Mouse (Mus musculus) bone marrow macrophage, adult 2 months (primary cell): Measurements from ENCODE around the gene Ngfr. TPM values are rescaled to one million over a fixed set of nuclear protein-coding genes. Genes with fewer than 3 reads are reported as not detected.

ENCODE experiments used
- H3K27ac ChIP-seq: 2 replicates; pipeline ENCODE4 v1.5.1; 2012; ENCODE audit warnings: low read depth, low read length; ENCODE audit not compliant: insufficient read depth
- H3K4me1 ChIP-seq: 2 replicates; pipeline ENCODE4 v1.6.1; 2012; ENCODE audit warnings: low read length; ENCODE audit not compliant: control insufficient read depth, insufficient read depth
- H3K4me3 ChIP-seq: 2 replicates; pipeline ENCODE4 v1.5.1; 2012; ENCODE audit warnings: mild to moderate bottlenecking, low read length, moderate library complexity; ENCODE audit not compliant: insufficient read depth
- CTCF ChIP-seq: IDR thresholded peaks from 2 replicates; pipeline ENCODE4 v1.5.1; 2012; ENCODE audit warnings: low read depth, mild to moderate bottlenecking, low read length, moderate library complexity
- POLR2A ChIP-seq: IDR thresholded peaks from 2 replicates; pipeline ENCODE4 v1.6.1; 2012; ENCODE audit warnings: mild to moderate bottlenecking, low read depth, low read length, borderline replicate concordance
- polyA plus RNA-seq: library from polyadenylated mRNA; stranded (reverse); fragments of >200 nt; gene quantifications from 2 replicates; pipeline ENCODE4 v1.2.4, GENCODE M21; 2012; ENCODE audit not compliant: missing spikeins, insufficient read depth, insufficient read length

Ngfr gene
- polyA plus RNA-seq, 1 experiment: not detected

- no peak overlapping the region for H3K4me3 ChIP-seq
- no peaks in the 10 kb centered on the region; the same call in 1 of the 2 replicates for H3K4me1 ChIP-seq
- no peak overlapping the region for H3K27ac ChIP-seq
- TF ChIP-seq CTCF (no peak), POLR2A (no peak)
Measured at GRCm38 (mm10) chr11:95595438-95596149, 8.1 kb upstream of the Ngfr start.

GRCm38 (mm10) chr11:95594686-95595212 lies 7.2 kb upstream of the Ngfr start:
- Histone ChIP-seq H3K27ac (no peak overlapping the region), H3K4me1 (no peaks in the 10 kb centered on the region; the same call in 1 of the 2 replicates), H3K4me3 (no peak overlapping the region)
- TF ChIP-seq CTCF (no peak), POLR2A (no peak)

GRCm38 (mm10) chr11:95593501-95593900 lies 6.0 kb upstream of the Ngfr start:
- no peak for TF ChIP-seq CTCF
- TF ChIP-seq POLR2A: no peak
- no peaks in the 10 kb centered on the region; the same call in 1 of the 2 replicates for H3K4me1 ChIP-seq
- H3K4me3 ChIP-seq: no peak overlapping the region

GRCm38 (mm10) chr11:95592691-95593090 lies 5.2 kb upstream of the Ngfr start:
- no peak overlapping the region for H3K27ac ChIP-seq
- H3K4me1 ChIP-seq: no peaks in the 10 kb centered on the region; the same call in 1 of the 2 replicates
- H3K4me3 ChIP-seq: no peak overlapping the region
- TF ChIP-seq POLR2A: no peak
- TF ChIP-seq CTCF: no peak

More at GRCm38 (mm10) chr11:95593501-95593900, 6.0 kb upstream of the Ngfr start:
- H3K27ac ChIP-seq: no peak overlapping the region

GRCm38 (mm10) chr11:95589195-95589594 lies 1.7 kb upstream of the Ngfr start:
- TF ChIP-seq CTCF (no peak), POLR2A (no peak)
- no peak overlapping the region for H3K27ac ChIP-seq
- H3K4me1 ChIP-seq: no peaks in the 10 kb centered on the region
- no peak overlapping the region for H3K4me3 ChIP-seq

- no peak for TF ChIP-seq POLR2A
- no peak for TF ChIP-seq CTCF
- Histone ChIP-seq H3K27ac (no peak overlapping the region), H3K4me3 (no peak overlapping the region), H3K4me1 (no peaks in the 10 kb centered on the region)
Measured at GRCm38 (mm10) chr11:95586751-95587422, 648 bp downstream of the Ngfr start.

GRCm38 (mm10) chr11:95586184-95586583 lies 1.4 kb downstream of the Ngfr start:
- no peak overlapping the region for H3K27ac ChIP-seq
- no peaks in the 10 kb centered on the region for H3K4me1 ChIP-seq
- no peak overlapping the region for H3K4me3 ChIP-seq
- TF ChIP-seq POLR2A (no peak), CTCF (peak; percentile 68)

GRCm38 (mm10) chr11:95585684-95586083 lies 1.9 kb downstream of the Ngfr start:
- no peak overlapping the region for H3K27ac ChIP-seq
- no peak for TF ChIP-seq POLR2A
- no peak for TF ChIP-seq CTCF
- H3K4me1 ChIP-seq: no peaks in the 10 kb centered on the region
- no peak overlapping the region for H3K4me3 ChIP-seq

GRCm38 (mm10) chr11:95585281-95585680 lies 2.3 kb downstream of the Ngfr start:
- no peak overlapping the region for H3K4me3 ChIP-seq

GRCm38 (mm10) chr11:95584651-95585050 lies 2.9 kb downstream of the Ngfr start:
- Histone ChIP-seq H3K4me3 (no peak overlapping the region), H3K4me1 (no peaks in the 10 kb centered on the region), H3K27ac (no peak overlapping the region)
- TF ChIP-seq CTCF (no peak), POLR2A (no peak)

More at GRCm38 (mm10) chr11:95585281-95585680, 2.3 kb downstream of the Ngfr start:
- TF ChIP-seq CTCF (no peak), POLR2A (no peak)
- no peak overlapping the region for H3K27ac ChIP-seq
- H3K4me1 ChIP-seq: no peaks in the 10 kb centered on the region
